Mouse (Mus musculus) 3134 (cell line): ENCODE data around the gene Rab35.

Source experiments
- DNase-seq: peaks from one replicate; pipeline ENCODE4 v3.0.0-alpha.2; 2011; ENCODE audit warnings: low spot score; ENCODE audit not compliant: insufficient read length; ENCODE audit errors: extremely low read depth

Rab35 gene

DNA sequence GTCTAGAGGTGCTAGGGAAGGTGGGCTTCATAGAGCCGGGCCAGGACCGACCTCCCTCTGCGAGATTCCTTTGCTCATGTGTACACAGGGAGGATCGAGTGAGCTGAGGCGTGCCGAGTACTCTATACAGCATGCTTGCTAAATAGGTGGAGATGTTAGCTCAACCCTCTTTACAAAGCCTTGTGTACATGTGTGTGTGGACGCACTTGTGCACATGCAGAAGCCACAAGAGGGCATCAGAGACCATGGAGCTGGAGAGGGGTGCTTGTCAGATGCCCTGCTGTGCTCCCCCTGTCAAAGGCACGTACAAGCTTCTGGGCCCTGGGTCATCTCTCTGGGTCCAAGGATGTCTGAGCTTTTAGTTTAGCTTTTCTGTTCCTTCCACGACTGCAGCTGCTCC lies 12.5 kb downstream of the Rab35 start:
- DNase-seq: no peak

DNA sequence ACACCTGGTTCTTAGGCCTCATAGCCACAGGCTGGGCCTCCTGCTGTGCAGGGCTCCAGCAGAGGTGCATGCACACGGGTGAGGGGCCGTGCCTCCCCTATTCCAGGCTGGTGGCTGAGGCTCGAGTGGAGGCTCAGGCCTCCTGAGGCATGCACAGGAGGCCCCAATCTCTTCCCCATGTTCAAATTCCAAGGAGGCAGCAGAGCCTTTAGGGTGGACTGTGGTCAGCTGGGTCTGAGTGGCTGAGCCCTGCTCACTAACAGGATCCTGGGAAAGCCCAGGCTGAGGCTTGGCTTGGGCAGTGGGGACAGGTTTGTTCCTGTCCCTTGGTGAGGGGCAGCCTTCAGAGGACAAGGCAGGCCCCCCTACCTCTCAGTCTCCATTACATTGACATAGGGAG lies 17.2 kb downstream of the Rab35 start:
- DNase-seq: no peak

GRCm38 (mm10) chr5:115649699-115650098 lies 18.0 kb downstream of the Rab35 start:
- DNase-seq: no peak

DNA sequence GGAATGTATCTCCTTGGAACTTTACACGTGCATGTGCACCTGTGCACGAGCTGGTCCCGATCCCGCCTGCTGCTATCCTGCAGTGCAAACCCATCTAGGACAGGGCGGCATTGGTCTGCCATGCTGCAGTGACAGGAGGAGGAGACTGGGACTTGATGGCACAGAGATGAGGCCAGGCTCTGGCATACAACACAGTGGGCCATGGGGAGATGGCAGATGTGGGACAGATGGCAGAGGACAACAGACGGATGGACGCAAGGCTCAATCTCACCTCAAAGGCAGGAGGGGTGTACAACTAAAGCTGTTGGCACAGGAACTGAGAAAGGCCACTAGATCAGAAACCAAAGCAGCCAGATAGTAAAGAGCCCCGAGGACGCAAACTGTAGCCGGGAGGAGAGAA lies 19.2 kb downstream of the Rab35 start:
- DNase-seq: no peak

GRCm38 (mm10) chr5:115651821-115652220 lies 20.1 kb downstream of the Rab35 start:
- DNase-seq: no peak

DNA sequence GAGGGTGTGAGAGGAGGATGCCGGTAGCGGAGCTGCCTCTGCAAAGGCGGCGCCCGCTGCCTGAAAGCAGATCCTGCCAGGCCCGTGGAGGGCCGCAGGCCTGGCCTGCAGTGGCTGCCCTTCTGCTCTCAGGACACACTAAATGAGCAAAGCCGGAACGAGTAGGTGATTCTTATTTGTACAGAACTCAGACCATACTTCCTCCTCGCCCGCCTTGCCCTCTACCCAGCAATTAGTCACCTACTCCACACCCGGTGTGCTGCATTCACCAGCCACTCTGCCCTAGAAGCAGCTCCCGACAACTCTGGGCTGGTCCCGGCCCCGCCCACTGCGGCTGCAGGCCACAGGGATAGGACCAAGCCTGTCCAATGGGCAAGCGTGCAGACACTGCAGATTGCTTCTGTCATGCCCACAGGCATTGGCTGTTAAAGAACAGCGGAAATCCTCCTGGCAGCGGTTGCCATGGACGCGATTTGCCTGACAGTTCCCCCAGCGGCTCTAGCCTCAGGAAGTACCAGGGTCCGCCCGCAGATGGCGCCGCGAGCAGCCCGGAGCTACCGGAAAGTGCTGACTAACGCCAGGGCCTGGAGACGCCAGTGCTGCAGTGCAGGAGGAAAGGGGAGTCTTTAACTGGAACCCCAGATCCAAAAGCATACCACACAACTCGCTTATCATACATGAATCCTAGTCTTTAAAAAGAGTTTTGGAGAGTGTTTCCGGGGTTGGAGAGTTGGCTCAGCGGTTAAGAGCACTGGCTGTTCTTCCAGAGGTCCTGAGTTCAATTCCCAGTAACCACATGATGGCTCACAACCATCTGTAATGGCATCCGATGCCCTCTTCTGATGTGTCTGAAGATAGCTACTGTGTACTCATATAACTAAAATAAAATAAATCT lies 21.2 kb downstream of the Rab35 start:
- DNase-seq: peak; percentile 98

- no peak for DNase-seq
Measured at GRCm38 (mm10) chr5:115653776-115654175, 22.1 kb downstream of the Rab35 start.

- no peak for DNase-seq
Measured at GRCm38 (mm10) chr5:115656677-115657076, 25.0 kb downstream of the Rab35 start.

DNA sequence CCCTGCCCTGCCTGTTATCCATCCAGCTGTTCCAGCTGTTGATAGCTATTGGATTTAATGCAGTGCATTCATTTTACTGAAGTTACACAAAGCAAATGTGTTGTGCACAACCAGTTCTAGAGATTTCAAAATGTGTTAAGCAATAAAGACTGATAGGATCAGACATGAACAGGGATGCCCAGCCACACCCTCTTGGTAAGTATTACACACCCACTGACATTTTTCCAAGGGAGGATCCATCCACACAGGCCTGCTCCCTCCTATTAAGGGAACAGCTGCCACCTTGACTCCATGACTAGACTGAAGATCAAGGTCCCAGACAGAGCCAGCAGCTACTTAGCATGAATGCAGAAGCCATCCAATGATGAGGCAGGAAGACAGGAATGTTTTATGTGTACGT lies 25.5 kb downstream of the Rab35 start:
- no peak for DNase-seq

GRCm38 (mm10) chr5:115658352-115658751 lies 26.6 kb downstream of the Rab35 start:
- DNase-seq: no peak

GRCm38 (mm10) chr5:115662658-115663057 lies 30.9 kb downstream of the Rab35 start:
- DNase-seq: no peak

- DNase-seq: no peak
Measured at GRCm38 (mm10) chr5:115666366-115667065, 34.8 kb downstream of the Rab35 start.

DNA sequence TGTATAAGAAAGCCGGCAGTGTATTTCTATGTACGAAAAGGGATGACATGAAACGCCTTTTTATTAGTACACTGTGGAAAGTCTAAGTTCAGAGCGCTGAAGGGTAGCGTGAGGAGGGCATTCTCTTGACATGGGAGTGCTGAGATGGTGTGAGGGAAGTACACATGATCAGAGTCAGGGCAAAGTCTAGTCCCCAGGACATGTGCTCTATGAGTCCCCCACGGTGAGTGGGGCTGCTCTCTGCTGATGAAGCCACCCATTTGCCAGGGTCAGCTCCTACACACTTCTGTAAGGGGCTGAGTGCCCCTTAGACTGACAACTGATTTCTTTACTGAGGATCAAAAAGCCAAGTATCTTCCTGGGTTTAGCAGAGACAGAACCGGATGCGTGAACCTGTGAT lies 35.5 kb downstream of the Rab35 start:
- no peak for DNase-seq

GRCm38 (mm10) chr5:115667894-115668293 lies 36.2 kb downstream of the Rab35 start:
- no peak for DNase-seq

DNA sequence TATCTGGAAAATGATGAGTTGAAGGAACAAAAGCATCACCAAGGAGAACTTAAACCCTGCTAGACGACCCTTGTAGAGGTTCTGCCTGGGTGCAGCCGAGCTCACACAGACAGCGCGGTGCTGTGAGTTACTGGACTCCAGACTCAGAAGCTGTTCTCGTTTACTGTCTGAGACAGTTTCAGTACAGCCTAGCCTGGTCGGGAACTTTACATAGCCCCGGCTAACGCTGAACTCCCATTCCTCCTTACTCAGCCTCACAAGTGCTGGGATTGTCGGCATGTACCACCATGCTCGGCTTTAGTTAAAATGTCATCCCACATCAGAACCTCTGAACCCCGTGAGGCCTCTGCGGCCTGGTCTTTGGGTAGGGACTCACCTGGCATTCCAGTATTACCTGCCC lies 37.3 kb downstream of the Rab35 start:
- DNase-seq: no peak

GRCm38 (mm10) chr5:115669974-115670373 lies 38.3 kb downstream of the Rab35 start:
- no peak for DNase-seq

DNA sequence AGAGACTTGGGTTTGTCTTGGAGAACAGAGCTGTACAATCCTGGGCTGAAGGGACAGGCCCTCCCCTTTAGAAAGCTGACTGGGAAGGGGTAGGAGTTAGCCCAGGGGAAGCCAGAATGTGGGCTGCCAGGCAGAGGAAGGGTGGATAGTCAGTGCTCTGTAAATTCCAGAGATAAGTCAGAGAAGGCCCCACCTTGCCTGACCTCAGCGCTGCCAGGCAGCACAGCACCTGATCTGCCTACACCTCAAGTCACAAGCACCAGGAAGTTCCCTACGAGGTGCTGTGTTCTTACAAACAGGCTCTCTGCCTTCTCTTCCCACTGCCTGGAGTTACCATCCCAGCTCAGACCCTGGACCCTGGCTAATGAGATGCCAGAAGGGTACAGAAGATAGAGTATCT lies 38.7 kb downstream of the Rab35 start:
- no peak for DNase-seq

GRCm38 (mm10) chr5:115671846-115672245 lies 40.1 kb downstream of the Rab35 start:
- DNase-seq: no peak

DNA sequence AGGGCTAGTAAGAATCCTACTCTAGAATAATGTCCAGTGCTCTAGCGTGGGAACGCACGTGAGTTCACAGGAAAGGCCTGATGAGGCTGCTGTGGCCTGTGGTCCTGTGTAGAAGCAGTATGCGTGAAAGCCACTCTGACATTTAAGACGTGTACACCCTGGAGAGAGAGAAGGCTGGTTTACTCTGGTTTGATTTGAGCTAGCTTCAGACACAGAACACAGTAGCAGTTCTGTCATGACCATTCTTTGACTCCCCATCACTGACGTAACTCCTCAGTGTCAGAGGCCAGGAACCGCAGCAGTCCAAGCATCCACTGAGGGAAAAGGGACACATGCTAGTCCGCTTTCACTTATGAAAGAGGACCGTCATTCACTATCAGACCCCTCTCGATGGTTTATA lies 53.4 kb downstream of the Rab35 start:
- DNase-seq: no peak

DNA sequence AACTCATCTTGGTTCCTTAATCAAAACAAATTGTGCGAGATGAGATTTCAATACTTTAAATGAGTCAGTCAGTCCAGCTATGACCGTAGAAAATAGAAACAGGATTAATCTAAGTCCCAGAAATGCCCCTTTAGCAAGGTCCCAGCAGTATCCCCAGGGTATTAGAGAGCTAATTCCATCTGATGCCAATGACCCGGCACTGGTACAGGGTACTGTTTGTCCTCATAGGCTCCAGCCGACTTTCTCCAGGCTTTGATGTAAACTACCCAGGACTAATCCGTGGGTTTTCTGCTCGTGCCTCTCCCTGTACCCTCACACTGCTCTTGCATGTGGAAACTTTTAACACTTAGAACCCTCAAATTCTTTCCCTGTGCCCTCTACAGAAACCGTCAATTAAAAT lies 55.0 kb downstream of the Rab35 start:
- DNase-seq: no peak

DNA sequence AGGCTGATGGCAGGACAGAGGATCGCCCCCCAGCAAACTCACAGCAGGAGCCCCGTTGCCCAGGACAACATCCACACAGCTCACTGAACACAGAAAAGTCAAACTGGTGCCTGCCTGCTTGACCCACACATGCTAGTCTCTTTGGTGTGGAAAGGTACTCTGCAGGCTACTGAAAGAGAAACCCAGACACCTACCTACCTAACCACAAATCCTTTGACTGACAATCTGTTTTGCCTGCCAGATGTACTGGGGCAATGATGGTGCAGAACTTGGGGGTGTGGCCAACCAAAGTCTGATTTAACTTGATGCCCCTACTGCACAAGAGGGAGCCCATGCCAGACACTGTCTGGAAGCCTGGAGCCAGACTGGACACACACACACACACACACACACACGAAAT lies 61.6 kb downstream of the Rab35 start:
- no peak for DNase-seq

GRCm38 (mm10) chr5:115695191-115695770 lies 63.6 kb downstream of the Rab35 start:
- no peak for DNase-seq
